Mouse (Mus musculus): ENCODE data around the gene Ebi3. TPM values are rescaled to one million over a fixed set of nuclear protein-coding genes. Genes with fewer than 3 reads are reported as not detected.

Gene Ebi3
- total RNA-seq, 2 experiments from 2014 or later, result 4.9 to 6.1 TPM

GRCm38 (mm10) chr17:55990278-55990898, 37.9 kb downstream of the Ebi3 start:
- ATAC-seq (replicated peaks; ENCODE audit: low FRiP score, poor library complexity, severe bottlenecking), result no peak

- no peak for ATAC-seq (replicated peaks; ENCODE audit: low FRiP score, poor library complexity, severe bottlenecking)
Observed at GRCm38 (mm10) chr17:55996007-55996406, 43.6 kb downstream of the Ebi3 start.

GRCm38 (mm10) chr17:55999794-56000499, 47.5 kb downstream of the Ebi3 start:
- no peak for ATAC-seq (replicated peaks; ENCODE audit: low FRiP score, poor library complexity, severe bottlenecking)

GRCm38 (mm10) chr17:56003000-56003399, 50.6 kb downstream of the Ebi3 start:
- no peak for ATAC-seq (replicated peaks; ENCODE audit: low FRiP score, poor library complexity, severe bottlenecking)

GRCm38 (mm10) chr17:56005415-56006061, 53.1 kb downstream of the Ebi3 start, which contains the start of the genes Stap2 and Mpnd:
Gene Stap2, minus strand, starts transcription at chr17:56005584.
Gene Mpnd, plus strand, starts transcription at chr17:56005711.
- no peak for ATAC-seq (replicated peaks; ENCODE audit: low FRiP score, poor library complexity, severe bottlenecking)

Other genes starting within 250 kb of the Ebi3 start
- 7.5 and 16.1 TPM in 2 replicates for gene Pot1b, start 240.0 kb upstream of the Ebi3 start, total RNA-seq (2015; ENCODE audit: low replicate concordance)
- 21.2 and 34.3 TPM in 2 replicates for gene Pot1b, start 240.0 kb upstream of the Ebi3 start, total RNA-seq (2017; ENCODE audit: low replicate concordance)
- 16.3 and 19.8 TPM in 2 replicates for gene Adgre4, start 202.7 kb upstream of the Ebi3 start, total RNA-seq (2015; ENCODE audit: low replicate concordance)
- 6.3 and 7.5 TPM in 2 replicates for gene Adgre4, start 202.7 kb upstream of the Ebi3 start, total RNA-seq (2017; ENCODE audit: low replicate concordance)
- 4.6 TPM in 1 of 2 replicates, not detected in the other for gene Zfp119a, start 73.7 kb upstream of the Ebi3 start, total RNA-seq (2015; ENCODE audit: low replicate concordance)
- 1.1 TPM in 1 of 2 replicates, not detected in the other for gene Zfp119a, start 73.7 kb upstream of the Ebi3 start, total RNA-seq (2017; ENCODE audit: low replicate concordance)
- gene Zfp959, start 60.5 kb upstream of the Ebi3 start, total RNA-seq (2015; ENCODE audit: low replicate concordance), result 7.5 and 15.9 TPM in 2 replicates
- 1.4 and 6.3 TPM in 2 replicates for gene Zfp959, start 60.5 kb upstream of the Ebi3 start, total RNA-seq (2017; ENCODE audit: low replicate concordance)
- 2.9 TPM in 1 of 2 replicates, not detected in the other for gene Zfp119b, start 3.1 kb upstream of the Ebi3 start, total RNA-seq (2015; ENCODE audit: low replicate concordance)
- gene Zfp119b, start 3.1 kb upstream of the Ebi3 start, total RNA-seq (2017; ENCODE audit: low replicate concordance), result 2.6 and 5.0 TPM in 2 replicates
- 1.0 and 14.0 TPM in 2 replicates for gene Yju2, start 6.5 kb downstream of the Ebi3 start, total RNA-seq (2015; ENCODE audit: low replicate concordance)
- gene Yju2, start 6.5 kb downstream of the Ebi3 start, total RNA-seq (2017; ENCODE audit: low replicate concordance), result 5.7 and 10.5 TPM in 2 replicates
- gene Shd, start 17.8 kb downstream of the Ebi3 start, total RNA-seq (2015; ENCODE audit: low replicate concordance), result not detected in 2 replicates
- not detected in 2 replicates for gene Shd, start 17.8 kb downstream of the Ebi3 start, total RNA-seq (2017; ENCODE audit: low replicate concordance)
- gene Fsd1, start 33.9 kb downstream of the Ebi3 start, total RNA-seq (2015; ENCODE audit: low replicate concordance), result not detected in 2 replicates
- not detected in 2 replicates for gene Fsd1, start 33.9 kb downstream of the Ebi3 start, total RNA-seq (2017; ENCODE audit: low replicate concordance)
- not detected in 2 replicates for gene Stap2, start 52.9 kb downstream of the Ebi3 start, total RNA-seq (2015; ENCODE audit: low replicate concordance)
- 1.3 TPM in 1 of 2 replicates, not detected in the other for gene Stap2, start 52.9 kb downstream of the Ebi3 start, total RNA-seq (2017; ENCODE audit: low replicate concordance)
- gene Mpnd, start 53.1 kb downstream of the Ebi3 start, total RNA-seq (2015; ENCODE audit: low replicate concordance), result 3.3 and 5.4 TPM in 2 replicates
- 6.1 and 7.8 TPM in 2 replicates for gene Mpnd, start 53.1 kb downstream of the Ebi3 start, total RNA-seq (2017; ENCODE audit: low replicate concordance)
- 7.5 and 10.9 TPM in 2 replicates for gene Sh3gl1, start 84.0 kb downstream of the Ebi3 start, total RNA-seq (2015; ENCODE audit: low replicate concordance)
- 10.0 and 11.4 TPM in 2 replicates for gene Sh3gl1, start 84.0 kb downstream of the Ebi3 start, total RNA-seq (2017; ENCODE audit: low replicate concordance)
- 6.1 and 16.3 TPM in 2 replicates for gene Chaf1a, start 87.8 kb downstream of the Ebi3 start, total RNA-seq (2015; ENCODE audit: low replicate concordance)
- gene Chaf1a, start 87.8 kb downstream of the Ebi3 start, total RNA-seq (2017; ENCODE audit: low replicate concordance), result 18.5 and 25.2 TPM in 2 replicates
- 3.1 and 3.6 TPM in 2 replicates for gene Ubxn6, start 122.4 kb downstream of the Ebi3 start, total RNA-seq (2015; ENCODE audit: low replicate concordance)
- 5.3 and 15.2 TPM in 2 replicates for gene Ubxn6, start 122.4 kb downstream of the Ebi3 start, total RNA-seq (2017; ENCODE audit: low replicate concordance)
- 20.0 and 61.4 TPM in 2 replicates for gene Hdgfl2, start 127.0 kb downstream of the Ebi3 start, total RNA-seq (2015; ENCODE audit: low replicate concordance)
- gene Hdgfl2, start 127.0 kb downstream of the Ebi3 start, total RNA-seq (2017; ENCODE audit: low replicate concordance), result 46.6 and 75.3 TPM in 2 replicates
- not detected in 2 replicates for gene Plin4, start 157.2 kb downstream of the Ebi3 start, total RNA-seq (2015; ENCODE audit: low replicate concordance)
- gene Plin4, start 157.2 kb downstream of the Ebi3 start, total RNA-seq (2017; ENCODE audit: low replicate concordance), result not detected in 2 replicates
- gene Plin5, start 165.0 kb downstream of the Ebi3 start, total RNA-seq (2015; ENCODE audit: low replicate concordance), result 0.58 TPM in 1 of 2 replicates, not detected in the other
- 0.60 and 0.98 TPM in 2 replicates for gene Plin5, start 165.0 kb downstream of the Ebi3 start, total RNA-seq (2017; ENCODE audit: low replicate concordance)
- 6.7 and 9.4 TPM in 2 replicates for gene Lrg1, start 169.4 kb downstream of the Ebi3 start, total RNA-seq (2015; ENCODE audit: low replicate concordance)
- gene Lrg1, start 169.4 kb downstream of the Ebi3 start, total RNA-seq (2017; ENCODE audit: low replicate concordance), result 4.5 and 11.8 TPM in 2 replicates
- gene Sema6b, start 187.7 kb downstream of the Ebi3 start, total RNA-seq (2015; ENCODE audit: low replicate concordance), result 0.19 TPM in 1 of 2 replicates, not detected in the other
- gene Sema6b, start 187.7 kb downstream of the Ebi3 start, total RNA-seq (2017; ENCODE audit: low replicate concordance), result 0.56 and 1.4 TPM in 2 replicates
- gene Tnfaip8l1, start 209.8 kb downstream of the Ebi3 start, total RNA-seq (2015; ENCODE audit: low replicate concordance), result 0.38 and 0.84 TPM in 2 replicates
- gene Tnfaip8l1, start 209.8 kb downstream of the Ebi3 start, total RNA-seq (2017; ENCODE audit: low replicate concordance), result 0.28 TPM in 1 of 2 replicates, not detected in the other
- gene Mydgf, start 231.3 kb downstream of the Ebi3 start, total RNA-seq (2015; ENCODE audit: low replicate concordance), result 7.9 and 20.5 TPM in 2 replicates
- 12.0 and 14.9 TPM in 2 replicates for gene Mydgf, start 231.3 kb downstream of the Ebi3 start, total RNA-seq (2017; ENCODE audit: low replicate concordance)

Measured in erythroblast, adult 5-6 weeks (primary cell).